Mouse (Mus musculus) splenic B cell, adult 2 months (primary cell): ENCODE results near the gene Gsg1l.

Experiments used
- DNase-seq: peaks from one replicate; pipeline ENCODE4 v3.0.0-alpha.2; 2011; ENCODE audit warnings: low read depth, low spot score
- H3K27me3 ChIP-seq: 2 replicates; pipeline ENCODE4 v1.6.1; 2012; ENCODE audit warnings: mild to moderate bottlenecking, low read length, moderate library complexity, mixed read lengths; ENCODE audit not compliant: control insufficient read depth, poor library complexity, insufficient read depth, severe bottlenecking
- H3K36me3 ChIP-seq: 2 replicates; pipeline ENCODE4 v1.6.1; 2012; ENCODE audit warnings: mild to moderate bottlenecking, low read length, moderate library complexity, mixed read lengths; ENCODE audit not compliant: control insufficient read depth, poor library complexity, insufficient read depth, severe bottlenecking

The Gsg1l gene

GRCm38 (mm10) chr7:126031598-126032364, 50.4 kb downstream of the Gsg1l start:
- Histone ChIP-seq H3K36me3 (no peaks in the 10 kb centered on the region), H3K27me3 (no peaks in the 10 kb centered on the region)
- DNase-seq, result no peak

- no peaks in the 10 kb centered on the region for H3K27me3 ChIP-seq
- DNase-seq, result peak; percentile 57
These were observed 54.8 kb downstream of the Gsg1l start for GRCm38 (mm10) chr7:126027410-126027809.

GRCm38 (mm10) chr7:126026600-126026999, 55.6 kb downstream of the Gsg1l start:
- DNase-seq, result peak; percentile 15
- no peaks in the 10 kb centered on the region for H3K36me3 ChIP-seq
- H3K27me3 ChIP-seq, result no peaks in the 10 kb centered on the region

More at GRCm38 (mm10) chr7:126027410-126027809, 54.8 kb downstream of the Gsg1l start:
- no peaks in the 10 kb centered on the region for H3K36me3 ChIP-seq

- no peaks in the 10 kb centered on the region for H3K36me3 ChIP-seq
- H3K27me3 ChIP-seq, result no peaks in the 10 kb centered on the region
- no peak for DNase-seq
These were observed 62.2 kb downstream of the Gsg1l start for GRCm38 (mm10) chr7:126019966-126020365.

GRCm38 (mm10) chr7:126019321-126019720, 62.9 kb downstream of the Gsg1l start:
- no peak for DNase-seq
- H3K27me3 ChIP-seq, result no peaks in the 10 kb centered on the region
- no peaks in the 10 kb centered on the region for H3K36me3 ChIP-seq

GRCm38 (mm10) chr7:126017455-126017854, 64.8 kb downstream of the Gsg1l start:
- no peaks in the 10 kb centered on the region for H3K36me3 ChIP-seq
- DNase-seq, result no peak
- H3K27me3 ChIP-seq, result no peaks in the 10 kb centered on the region

- Histone ChIP-seq H3K27me3 (no peaks in the 10 kb centered on the region), H3K36me3 (no peaks in the 10 kb centered on the region)
- no peak for DNase-seq
These were observed 69.7 kb downstream of the Gsg1l start for GRCm38 (mm10) chr7:126012325-126013021.

GRCm38 (mm10) chr7:126008789-126009148, 73.4 kb downstream of the Gsg1l start:
- H3K36me3 ChIP-seq, result no peaks in the 10 kb centered on the region
- DNase-seq, result no peak
- no peaks in the 10 kb centered on the region for H3K27me3 ChIP-seq

GRCm38 (mm10) chr7:126008139-126008788, 73.9 kb downstream of the Gsg1l start:
- Histone ChIP-seq H3K36me3 (no peaks in the 10 kb centered on the region), H3K27me3 (no peaks in the 10 kb centered on the region)
- no peak for DNase-seq

GRCm38 (mm10) chr7:126007132-126007910, 74.9 kb downstream of the Gsg1l start:
- no peak for DNase-seq
- Histone ChIP-seq H3K27me3 (no peaks in the 10 kb centered on the region), H3K36me3 (no peaks in the 10 kb centered on the region)

- DNase-seq, result no peak
- H3K36me3 ChIP-seq, result no peaks in the 10 kb centered on the region
- H3K27me3 ChIP-seq, result no peaks in the 10 kb centered on the region
These were observed 76.9 kb downstream of the Gsg1l start for GRCm38 (mm10) chr7:126005274-126005673.

- no peaks in the 10 kb centered on the region for H3K27me3 ChIP-seq
- no peaks in the 10 kb centered on the region for H3K36me3 ChIP-seq
- no peak for DNase-seq
These were observed 80.5 kb downstream of the Gsg1l start for GRCm38 (mm10) chr7:126001683-126002082.

GRCm38 (mm10) chr7:125999921-126000320, 82.3 kb downstream of the Gsg1l start:
- DNase-seq, result no peak
- Histone ChIP-seq H3K36me3 (no peaks in the 10 kb centered on the region), H3K27me3 (no peaks in the 10 kb centered on the region)

- no peak for DNase-seq
- Histone ChIP-seq H3K27me3 (no peaks in the 10 kb centered on the region), H3K36me3 (no peaks in the 10 kb centered on the region)
These were observed 86.1 kb downstream of the Gsg1l start for GRCm38 (mm10) chr7:125996151-125996550.
